Mouse (Mus musculus): ENCODE results near the gene Pus1.
"Not testable (repeated sequence)": the region's sequence is repeated elsewhere in the genome, so short reads cannot be mapped to it uniquely, and the experiment has no call there.

The Pus1 gene

DNA sequence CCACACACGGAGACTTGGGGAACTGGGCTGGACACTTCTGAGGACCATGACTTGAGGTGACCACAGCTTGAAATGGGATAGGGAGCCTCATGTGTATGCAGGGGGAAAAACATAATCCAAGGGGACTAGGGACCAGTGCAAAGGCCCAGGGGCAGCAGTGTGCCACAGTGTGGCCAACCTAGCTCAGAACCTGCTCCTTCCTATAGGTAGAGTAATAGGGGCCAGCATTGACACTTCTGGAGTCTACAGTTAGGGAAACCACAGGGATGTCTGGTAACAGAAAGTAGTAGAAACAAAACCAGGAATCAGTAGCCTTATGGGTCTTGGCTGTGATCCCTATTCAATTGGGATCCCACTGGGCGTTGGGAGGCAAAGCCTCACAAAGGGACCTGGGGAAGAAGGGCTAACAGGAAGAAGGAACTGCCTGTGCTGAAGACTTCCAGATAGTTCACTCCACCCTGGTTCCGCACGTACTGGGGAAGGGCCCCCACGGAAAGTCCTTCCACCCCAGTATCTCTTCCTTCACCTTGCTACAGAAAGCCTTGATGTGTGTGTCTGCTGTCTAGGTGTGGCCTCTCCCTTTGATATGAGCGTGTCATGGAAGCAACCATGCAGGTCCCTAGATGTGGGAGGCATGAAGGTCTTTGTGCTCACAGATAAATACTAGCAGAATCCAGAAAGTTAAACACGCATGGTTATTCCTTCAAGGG is 1.2 kb upstream of the Pus1 start:
- DNase-seq (ENCODE audit: low spot score in 2 of 2): no peak

DNA sequence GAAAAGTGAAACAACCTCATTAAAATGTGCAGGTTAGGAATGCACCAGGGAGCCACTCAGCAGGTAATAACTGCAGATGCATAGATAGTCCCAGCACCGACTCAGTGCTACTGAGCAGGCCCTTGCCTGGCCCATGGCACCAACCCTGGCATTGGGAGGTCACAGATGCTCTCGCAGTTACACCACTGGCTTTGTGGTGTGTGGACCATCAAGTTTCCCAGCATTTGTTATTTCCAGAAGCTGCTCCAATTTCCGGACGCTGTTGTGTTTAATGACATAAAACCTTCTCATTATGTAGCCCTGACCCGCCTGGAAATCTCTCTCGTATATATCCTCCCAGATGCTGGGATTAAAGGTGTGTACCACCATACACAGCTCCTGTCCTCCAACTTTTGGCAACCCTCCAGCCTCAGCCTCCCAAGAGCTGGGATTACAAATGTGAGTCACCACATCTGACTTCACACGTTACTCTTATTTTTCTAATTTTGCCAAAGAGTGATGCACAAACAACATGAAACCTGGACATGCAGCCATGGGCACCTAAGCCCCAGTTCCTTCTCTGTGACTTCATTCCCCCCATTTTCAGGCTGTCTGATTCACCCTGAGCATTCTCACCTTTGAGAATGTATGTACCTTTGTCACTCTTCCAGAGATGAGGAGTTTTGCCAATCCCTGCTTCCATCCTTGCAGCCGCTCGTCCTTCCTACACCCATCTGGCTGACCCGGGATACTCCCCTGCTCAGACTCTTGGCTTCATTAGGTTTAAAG is 486 bp upstream of the Pus1 start:
- DNase-seq (ENCODE audit: low spot score in 2 of 2): no peak

DNA sequence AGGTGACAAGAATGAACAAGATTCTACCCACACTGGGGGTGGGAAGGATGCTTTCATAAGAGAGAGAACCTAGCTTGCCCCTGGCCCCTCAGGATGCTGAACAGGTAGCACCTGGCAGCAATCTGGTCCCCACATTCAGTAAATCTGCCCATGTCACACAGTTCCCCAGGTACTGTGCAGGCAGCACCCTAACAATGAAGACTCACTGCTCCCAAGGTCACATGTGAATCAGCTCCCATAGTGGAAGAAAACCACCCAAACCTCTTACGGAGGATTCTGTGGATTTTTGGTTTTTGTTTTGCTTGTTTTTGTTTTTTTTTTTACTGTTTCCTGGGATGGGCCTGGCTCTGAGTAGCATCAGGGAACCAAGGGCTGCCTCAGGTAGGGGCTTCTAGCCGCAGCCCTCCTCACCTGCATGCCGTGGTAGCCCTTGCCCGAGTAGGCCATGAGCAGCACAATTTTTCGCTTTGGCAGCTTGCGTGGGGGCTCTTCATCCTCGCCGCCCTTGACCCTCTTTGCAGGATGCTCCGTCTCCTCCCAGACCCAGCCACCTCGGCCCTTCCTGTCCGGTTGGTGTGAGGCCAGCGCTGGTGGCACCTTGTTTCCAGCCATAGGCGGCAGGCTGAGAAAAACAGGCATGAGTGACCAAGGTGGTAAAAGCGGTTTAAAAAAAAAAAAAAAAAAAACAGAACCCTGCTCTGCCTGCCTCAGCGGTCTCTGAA is 1.0 kb downstream of the Pus1 start:
- no peak for DNase-seq (ENCODE audit: low spot score in 2 of 2)

DNA sequence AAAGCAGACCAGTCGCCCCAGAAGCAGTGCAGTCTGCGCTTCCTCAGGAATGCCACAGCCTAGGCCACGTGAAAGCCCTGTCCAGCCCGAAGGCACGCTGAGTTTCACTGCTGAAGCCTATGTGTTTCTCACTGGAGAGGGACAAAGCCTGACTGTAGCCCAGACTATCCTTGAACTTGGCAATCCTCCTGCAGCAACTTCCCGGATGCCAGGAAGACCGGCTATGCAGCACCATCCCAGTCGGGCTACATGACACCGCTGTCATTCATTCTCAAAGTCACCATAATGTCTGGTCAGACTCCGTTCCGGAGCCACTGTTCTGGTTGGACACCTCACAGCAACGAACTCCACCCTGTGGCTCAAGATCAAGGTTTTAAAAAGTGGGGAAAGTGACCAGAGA is 2.2 kb downstream of the Pus1 start:
- DNase-seq (ENCODE audit: low spot score in 2 of 2): no peak

DNA sequence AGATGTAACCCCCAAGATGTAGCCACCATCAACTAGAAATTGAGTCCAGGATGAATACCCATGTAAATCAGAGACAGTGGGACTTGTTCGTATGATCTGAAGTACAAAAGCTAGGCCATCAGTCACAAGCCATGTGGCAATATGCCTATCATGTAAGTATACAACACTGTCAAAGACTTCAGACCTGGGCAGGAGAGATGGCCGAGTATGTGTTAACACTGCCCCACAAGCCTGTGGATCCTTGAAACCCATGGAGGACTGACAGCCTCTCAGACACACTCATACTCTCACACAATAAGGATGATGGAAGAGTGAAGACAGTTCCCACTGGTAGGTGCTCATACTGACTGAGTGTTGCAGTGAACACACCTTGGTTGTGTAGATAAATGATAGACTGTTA is 4.3 kb downstream of the Pus1 start:
- DNase-seq (ENCODE audit: low spot score in 2 of 2): no peak

DNA sequence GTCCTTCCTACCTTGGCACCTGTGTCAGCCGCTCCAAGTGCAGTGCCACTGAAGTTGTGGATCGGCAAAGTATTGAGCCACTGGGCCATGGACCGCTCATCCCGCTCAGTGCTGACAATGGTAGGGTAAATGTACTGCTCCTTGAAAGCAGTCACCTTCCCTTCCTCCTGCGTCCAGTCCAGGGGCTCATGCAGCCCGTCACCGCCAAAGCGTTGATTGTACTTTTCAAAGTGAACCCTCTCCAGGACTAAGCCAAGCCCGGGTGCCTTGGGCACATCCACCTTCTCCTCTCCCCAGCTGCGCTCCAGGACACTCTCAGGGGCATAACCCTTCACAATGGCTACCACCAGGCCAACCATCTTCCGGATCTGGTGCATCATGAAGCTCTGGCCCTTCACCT is 5.9 kb downstream of the Pus1 start:
- no peak for DNase-seq (ENCODE audit: low spot score in 2 of 2)

DNA sequence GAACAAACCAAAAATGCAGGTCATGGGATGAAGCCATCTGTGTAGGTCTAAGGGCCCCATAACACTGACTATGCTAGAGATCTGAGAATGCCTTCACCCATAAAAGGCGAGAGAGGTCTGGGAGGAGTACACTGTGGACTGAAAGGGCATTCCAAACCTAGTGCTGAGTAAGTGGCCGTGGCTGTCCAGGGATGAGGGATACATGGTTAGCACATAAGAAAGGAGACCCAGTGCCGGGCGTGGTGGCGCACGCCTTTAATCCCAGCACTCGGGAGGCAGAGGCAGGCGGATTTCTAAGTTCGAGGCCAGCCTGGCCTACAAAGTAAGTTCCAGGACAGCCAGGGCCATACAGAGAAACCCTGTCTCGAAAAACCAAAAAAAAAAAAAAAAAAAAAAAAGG is 7.5 kb downstream of the Pus1 start:
- not testable (repeated sequence) for DNase-seq (ENCODE audit: low spot score in 2 of 2)

DNA sequence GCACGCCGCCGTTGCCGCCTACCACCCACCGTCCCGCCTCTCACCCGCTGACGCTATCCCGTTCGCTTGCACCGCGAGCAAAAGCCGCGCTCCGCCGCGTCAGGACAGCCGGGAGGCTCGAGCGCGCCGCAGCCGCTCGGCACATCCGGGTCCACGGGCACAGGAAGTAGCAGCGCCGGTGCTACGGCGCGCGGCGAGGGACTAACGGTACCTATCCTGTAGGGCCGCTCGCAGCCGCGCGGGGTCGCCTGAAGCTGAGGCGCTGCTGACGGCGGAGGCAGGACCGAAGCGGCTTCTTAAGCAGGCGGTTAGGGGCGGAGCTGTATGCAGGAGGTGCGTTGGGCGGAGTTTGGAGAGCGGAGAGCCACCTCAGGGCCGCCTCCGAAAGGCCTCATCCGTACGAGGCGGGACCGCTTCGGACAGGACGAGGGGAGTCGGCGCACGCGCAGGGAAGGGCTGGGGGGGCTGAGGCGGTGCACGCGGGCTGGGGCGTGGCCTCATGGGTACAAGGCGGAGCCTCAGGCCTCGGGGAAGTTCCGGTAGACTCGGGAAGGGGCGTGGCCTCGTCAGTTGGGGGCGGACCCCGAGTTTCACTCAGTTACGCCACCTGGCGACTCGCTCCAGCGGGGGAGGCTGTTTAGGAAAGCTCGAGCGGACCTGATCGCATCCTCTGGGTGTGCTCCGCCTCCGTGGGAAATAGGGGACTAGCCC is 9.9 kb downstream of the Pus1 start, which contains the start of gene Ep400:
TSS of gene Ep400 (minus strand) at position 270 of the 711 bp plus-strand sequence.
- DNase-seq (ENCODE audit: low spot score in 2 of 2): peak; percentile 98 to 99

DNA sequence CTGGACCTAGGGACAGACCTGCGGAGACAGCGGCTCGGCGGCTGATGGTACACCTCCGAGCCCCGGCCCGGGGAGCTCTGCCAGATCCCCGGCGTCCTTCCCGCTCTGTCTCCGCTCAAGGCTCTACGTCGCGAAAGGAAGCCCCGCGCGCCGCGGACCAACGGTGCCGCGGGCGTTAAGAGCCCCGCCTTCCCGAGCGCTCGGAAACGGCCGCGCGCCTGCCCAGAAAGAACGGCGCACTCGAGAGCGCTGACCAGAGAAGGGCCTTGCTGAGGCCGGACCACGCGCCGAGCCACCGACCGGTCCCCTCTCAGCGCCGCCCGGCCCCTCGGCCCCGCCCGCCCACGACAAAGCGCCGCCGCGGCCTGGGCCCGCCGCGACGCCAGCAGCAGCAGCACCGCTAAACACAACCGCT is 10.4 kb downstream of the Pus1 start:
- DNase-seq (ENCODE audit: low spot score in 2 of 2): peak in 1 of 2 experiments; percentile 31

DNA sequence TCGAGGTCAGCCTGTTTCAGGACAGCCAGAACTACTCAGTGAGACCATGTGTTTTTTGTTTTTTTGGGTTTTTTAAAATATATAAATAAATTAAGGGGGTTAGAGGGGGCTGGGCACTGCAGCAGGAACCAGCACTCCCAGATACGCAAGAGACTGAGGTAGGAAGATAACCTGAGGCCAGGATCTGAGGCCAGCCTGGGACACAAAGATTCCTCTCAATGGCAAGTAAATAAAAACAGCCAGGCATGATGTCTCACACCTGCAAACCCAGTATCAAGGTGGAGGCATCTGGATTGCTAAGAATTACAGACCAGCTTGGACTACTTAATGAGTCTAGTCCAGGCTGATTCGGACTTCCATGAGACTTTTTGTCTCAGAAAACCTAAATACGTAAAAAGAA is 11.2 kb downstream of the Pus1 start:
- no peak for DNase-seq (ENCODE audit: low spot score in 2 of 2)

DNA sequence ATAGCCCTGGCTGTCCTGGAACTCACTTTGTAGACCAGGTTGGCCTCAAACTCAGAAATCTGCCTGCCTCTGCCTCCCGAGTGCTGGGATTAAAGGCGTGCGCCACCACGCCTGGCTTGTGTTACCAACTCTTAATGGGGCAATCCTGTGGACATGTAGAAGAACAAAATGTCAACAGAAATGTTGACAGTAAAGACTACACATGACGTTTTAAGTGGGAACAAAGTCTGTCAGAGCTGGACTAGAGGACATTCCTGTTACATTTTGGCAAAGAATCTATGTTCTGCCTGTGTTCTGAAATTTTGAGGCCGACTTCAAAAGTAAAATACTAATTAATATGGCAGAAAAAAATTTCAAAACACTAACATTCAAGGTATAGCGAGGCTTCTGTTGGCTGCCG is 16.6 kb downstream of the Pus1 start:
- no peak for DNase-seq (ENCODE audit: low spot score in 2 of 2)

DNA sequence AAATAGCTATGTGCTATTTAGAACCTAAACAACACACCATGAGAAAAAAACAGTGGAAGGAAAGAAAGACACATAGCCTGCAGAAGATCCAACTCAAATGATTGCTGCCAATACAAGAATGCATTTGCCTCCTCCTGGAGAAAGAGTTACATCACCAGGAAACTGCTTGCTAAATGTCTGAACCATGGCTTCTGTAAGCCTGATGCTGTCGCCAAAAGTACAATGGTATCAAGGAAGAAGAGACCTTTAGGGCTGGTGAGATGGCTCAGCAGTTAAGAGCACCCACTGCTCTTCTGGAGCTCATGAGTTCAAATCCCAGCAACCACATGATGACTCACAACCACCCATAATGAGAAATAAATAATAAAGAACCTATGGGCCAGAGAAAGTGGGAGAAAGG is 35.4 kb downstream of the Pus1 start:
- DNase-seq (ENCODE audit: low spot score in 2 of 2): no peak

DNA sequence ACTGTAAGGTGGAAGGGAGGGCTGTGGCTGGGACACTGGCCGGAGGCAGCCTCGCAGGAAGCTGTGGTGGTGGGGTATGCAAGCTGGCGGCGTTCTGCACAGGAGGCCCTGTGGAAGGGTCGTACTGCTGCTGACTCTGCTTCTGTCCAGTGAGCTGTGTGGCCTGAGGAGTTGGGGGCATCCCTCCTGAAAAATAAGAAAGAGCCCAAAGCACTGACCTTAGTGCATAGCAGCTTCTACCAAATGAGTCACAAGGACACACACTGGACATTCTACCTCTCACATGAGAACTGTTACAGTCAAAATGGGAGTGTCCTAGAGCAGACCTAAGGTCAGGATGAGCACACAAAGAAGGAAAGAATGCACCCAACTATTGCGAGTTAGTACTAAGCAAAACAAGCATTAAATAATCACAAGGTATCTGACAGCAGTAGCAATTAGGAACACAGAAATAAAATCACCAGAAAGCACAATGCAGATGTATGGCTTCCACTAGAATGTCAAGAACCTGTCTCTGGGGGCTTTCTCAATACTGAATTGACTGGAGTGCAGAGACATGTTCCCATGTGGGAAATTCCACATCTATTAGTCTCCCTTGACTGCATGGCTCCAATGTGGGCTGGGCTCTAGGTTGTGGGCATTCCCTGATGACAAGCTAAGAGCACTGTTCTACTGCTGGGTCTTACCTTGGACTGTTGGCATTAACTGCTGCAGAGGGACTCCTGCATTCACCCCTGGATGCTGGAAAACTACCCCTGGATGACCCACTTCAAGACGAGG is 40.8 kb downstream of the Pus1 start:
- no peak for DNase-seq (ENCODE audit: low spot score in 2 of 2)

DNA sequence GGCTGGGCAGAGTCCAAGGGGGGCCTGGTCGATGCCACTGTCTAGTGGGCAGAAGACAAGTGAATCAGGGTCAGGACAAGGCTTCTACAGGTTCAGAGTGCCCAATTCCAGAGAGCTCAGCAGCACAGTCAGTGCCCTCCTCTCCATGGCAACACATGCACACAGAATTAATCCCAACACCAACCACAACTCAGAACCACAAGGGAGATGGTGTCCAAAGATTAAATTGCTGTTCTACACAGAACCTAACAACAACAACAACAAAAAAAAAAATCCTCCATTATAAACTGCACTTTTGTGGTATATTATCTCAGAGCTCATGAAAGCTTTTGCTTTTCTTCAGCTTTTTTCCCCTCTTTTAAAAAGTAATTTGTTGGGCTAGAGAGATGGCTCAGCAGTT is 44.9 kb downstream of the Pus1 start:
- DNase-seq (ENCODE audit: low spot score in 2 of 2): no peak

DNA sequence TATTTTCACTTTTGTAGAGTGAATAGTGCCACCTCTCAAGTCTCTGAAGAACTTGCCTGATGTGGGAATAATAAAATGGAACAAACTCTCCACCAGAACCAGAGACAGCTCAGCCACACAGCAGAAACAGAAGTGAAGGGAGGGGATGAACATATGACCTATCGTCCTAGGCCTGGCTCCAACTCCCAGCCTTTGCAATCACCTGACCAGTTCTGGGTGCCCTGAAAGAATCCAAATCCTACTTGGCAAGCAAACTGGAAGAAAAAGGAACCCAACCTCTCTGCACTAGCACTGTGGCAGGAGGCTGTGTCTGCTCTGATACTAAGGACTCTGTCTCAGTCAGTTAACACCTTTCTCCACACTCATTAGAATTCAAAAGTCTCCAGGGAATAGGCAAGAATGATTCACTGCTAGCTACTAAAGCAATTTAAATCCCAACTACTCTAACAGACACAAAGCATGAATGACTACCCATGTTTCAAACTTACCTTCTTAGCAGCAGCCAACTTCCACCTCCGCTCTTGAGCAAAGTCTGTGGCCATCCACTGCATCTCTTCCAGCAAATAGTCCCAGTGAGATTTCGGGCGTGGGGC is 47.1 kb downstream of the Pus1 start:
- no peak for DNase-seq (ENCODE audit: low spot score in 2 of 2)

DNA sequence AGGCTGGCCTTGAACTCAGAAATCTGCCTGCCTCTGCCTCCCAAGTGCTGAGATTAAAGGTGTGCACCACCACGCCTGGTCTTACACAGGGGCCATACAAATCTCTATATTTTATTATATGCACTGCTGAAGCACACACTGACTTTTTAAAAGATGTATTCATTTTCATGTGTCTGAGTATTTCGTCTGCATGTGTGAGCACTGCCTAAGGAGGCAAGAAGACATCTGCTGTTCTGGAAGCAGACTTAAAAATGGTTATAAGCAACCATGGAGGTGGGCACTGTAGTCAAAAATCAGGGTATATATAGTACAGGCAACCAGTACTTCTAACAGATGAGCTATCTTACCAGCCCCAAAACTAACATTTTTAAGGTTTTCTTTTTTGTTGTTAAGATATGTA is 49.2 kb downstream of the Pus1 start:
- DNase-seq (ENCODE audit: low spot score in 2 of 2): no peak

DNA sequence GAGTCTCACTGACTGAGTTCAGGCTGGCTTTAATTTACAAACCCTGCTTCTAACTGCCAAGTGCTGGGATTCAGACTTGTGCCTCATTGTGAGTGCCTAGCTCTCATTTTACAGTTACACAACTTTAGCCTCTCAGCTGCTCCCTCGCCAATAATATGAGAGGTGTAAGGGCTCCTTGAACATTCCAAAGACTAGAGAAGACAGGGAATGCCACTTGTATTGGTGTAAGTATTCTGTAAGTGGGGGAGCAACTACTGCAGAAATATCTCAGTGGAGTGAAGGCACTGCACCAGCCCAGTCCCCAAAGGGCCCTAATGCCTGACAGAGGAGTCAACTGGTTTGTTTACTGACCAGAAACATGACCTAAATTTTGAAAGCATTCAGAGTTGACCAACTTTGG is 52.6 kb downstream of the Pus1 start:
- no peak for DNase-seq (ENCODE audit: low spot score in 2 of 2)
